Mouse (Mus musculus) heart, adult 18-20 months (tissue): ENCODE measurements at regions not wholly inside any gene's neighbourhood (a gene's known extent, or its start where the extent isn't known, plus 50 kb on each side); places are given as distances from the start of the nearest gene placed in this dataset.

ENCODE experiments used
- DNase-seq, 2 experiments: peaks; one replicate each; pipeline ENCODE4 v3.0.0; 2021 to 2022; ENCODE audit warnings: mixed read lengths in 1 of 2

DNA sequence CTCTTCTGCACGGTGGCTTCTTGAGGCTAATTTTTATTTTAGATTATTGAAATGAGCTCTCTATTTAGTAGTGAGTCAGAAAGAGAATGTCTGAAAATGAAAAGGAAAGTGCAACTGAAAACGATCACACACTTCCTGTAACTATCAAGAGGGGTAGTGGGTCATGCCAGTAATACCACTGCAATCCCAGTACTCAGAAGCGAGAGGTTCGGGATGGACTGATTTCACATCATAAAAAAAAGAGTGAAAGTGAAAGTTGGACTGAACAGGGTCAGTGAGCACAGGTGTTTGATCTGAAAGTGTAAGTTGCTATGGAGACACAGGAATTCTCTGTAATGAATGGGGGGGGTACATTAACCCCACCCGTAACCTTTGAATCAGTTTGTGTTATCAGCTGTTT, 52.9 kb upstream of the Tnfaip3 start:
- no peak for DNase-seq

DNA sequence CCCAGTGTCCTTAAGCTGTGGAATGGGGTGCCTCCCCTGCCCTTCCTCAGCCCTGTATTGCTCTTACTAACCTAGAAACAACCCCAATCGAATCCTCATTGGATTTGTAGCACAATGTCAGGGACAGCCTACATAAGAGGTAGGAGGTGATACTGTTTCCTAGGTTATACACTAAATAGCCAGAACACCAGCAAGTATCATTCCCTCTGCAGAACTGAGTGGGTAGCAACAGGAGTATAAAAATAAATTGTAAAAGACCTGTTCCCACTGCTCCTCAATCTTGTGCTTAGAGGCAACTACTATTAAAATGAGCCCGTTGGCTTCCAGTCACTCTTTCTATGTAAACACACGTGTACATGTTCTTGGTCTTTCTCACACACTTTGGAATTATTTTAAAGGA, 52.2 kb upstream of the Tnfaip3 start:
- no peak for DNase-seq

DNA sequence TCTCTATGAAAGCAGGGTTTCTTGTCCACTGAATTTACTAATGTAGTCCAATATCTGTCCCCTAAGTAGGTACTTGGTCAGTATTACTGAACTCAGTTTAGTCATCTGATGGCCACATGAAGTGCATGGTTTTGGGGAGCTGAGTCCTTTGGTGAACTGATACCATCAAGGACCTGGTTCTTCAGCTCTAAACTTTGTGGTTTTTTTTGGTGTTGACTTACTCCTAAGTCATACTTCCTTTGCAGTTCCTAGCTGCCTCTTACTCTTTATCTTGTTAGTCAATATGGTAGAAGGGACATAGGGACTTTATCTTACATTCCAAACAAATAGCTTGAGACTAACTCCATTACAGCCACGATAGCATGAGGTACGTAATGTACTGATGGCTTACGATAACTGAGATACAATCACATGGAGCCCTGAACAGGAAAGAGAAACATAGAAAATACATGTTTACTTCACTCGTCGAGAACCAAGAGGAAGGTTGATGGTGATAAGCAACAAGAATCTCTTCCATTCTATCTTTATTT, 51.4 kb upstream of the Tnfaip3 start:
- no peak for DNase-seq
